Mouse (Mus musculus) testis, adult 2 months (tissue): ENCODE data around the gene Mettl8. TPM values are rescaled to one million over a fixed set of nuclear protein-coding genes. Genes with fewer than 3 reads are reported as not detected.

Experiments
- H3K27ac ChIP-seq: fragments of 200-500 bp; 2 replicates; pipeline ENCODE4 v1.5.1; 2012; ENCODE audit warnings: low read depth, low read length; ENCODE audit not compliant: control insufficient read depth, insufficient read depth
- H3K27me3 ChIP-seq: fragments of 200-500 bp; 2 replicates; pipeline ENCODE4 v1.6.1; 2012; ENCODE audit warnings: mild to moderate bottlenecking, low read length, moderate library complexity; ENCODE audit not compliant: control insufficient read depth, insufficient read depth
- H3K36me3 ChIP-seq: fragments of 200-500 bp; 2 replicates; pipeline ENCODE4 v1.6.1; 2012; ENCODE audit warnings: mild to moderate bottlenecking, low read length; ENCODE audit not compliant: control insufficient read depth, insufficient read depth
- H3K4me1 ChIP-seq: fragments of 200-500 bp; 2 replicates; pipeline ENCODE4 v1.6.1; 2012; ENCODE audit warnings: low read length; ENCODE audit not compliant: control insufficient read depth, insufficient read depth
- H3K4me3 ChIP-seq: fragments of 200-500 bp; 2 replicates; pipeline ENCODE4 v1.5.1; 2012; ENCODE audit warnings: low read depth, mild to moderate bottlenecking, low read length, moderate library complexity, mixed read lengths; ENCODE audit not compliant: control insufficient read depth
- CTCF ChIP-seq: fragments of 200-500 bp; IDR thresholded peaks from 2 replicates; pipeline ENCODE4 v1.5.1; 2012; ENCODE audit warnings: low read depth, mild to moderate bottlenecking, inconsistent platforms, low read length, moderate library complexity; ENCODE audit not compliant: control insufficient read depth, insufficient read depth, insufficient replicate concordance
- POLR2A ChIP-seq: fragments of 200-500 bp; IDR thresholded peaks from 2 replicates; pipeline ENCODE4 v1.6.1; 2012; ENCODE audit warnings: low read depth, mild to moderate bottlenecking, inconsistent platforms, low read length, moderate library complexity; ENCODE audit not compliant: control insufficient read depth
- polyA plus RNA-seq: library from polyadenylated mRNA; depleted of rRNA; stranded (reverse); fragments of >200 nt; gene quantifications from 2 replicates; pipeline ENCODE4 v1.2.3, GENCODE M21; 2012

Gene Mettl8
- polyA plus RNA-seq, 1 experiment, result 2.6 TPM

- no peaks in the 10 kb centered on the region for H3K4me1 ChIP-seq
- no peak overlapping the region for H3K4me3 ChIP-seq
- no peaks in the 10 kb centered on the region for H3K36me3 ChIP-seq
- H3K27ac ChIP-seq, result no peak overlapping the region
- TF ChIP-seq CTCF, result no peak
- no peak for TF ChIP-seq POLR2A
- H3K27me3 ChIP-seq, result no peaks in the 10 kb centered on the region
Measured at GRCm38 (mm10) chr2:70974769-70975168, 80.6 kb downstream of the Mettl8 start.

- Histone ChIP-seq H3K27ac (no peak overlapping the region), H3K36me3 (no peaks in the 10 kb centered on the region), H3K4me3 (no peak overlapping the region), H3K4me1 (no peaks in the 10 kb centered on the region), H3K27me3 (no peaks in the 10 kb centered on the region)
- no peak for TF ChIP-seq POLR2A
- TF ChIP-seq CTCF, result no peak
Measured at GRCm38 (mm10) chr2:70972795-70973518, 82.4 kb downstream of the Mettl8 start.

- Histone ChIP-seq H3K36me3 (no peaks in the 10 kb centered on the region), H3K4me3 (no peak overlapping the region), H3K4me1 (no peaks in the 10 kb centered on the region), H3K27me3 (no peaks in the 10 kb centered on the region), H3K27ac (no peak overlapping the region)
- no peak for TF ChIP-seq CTCF
Measured at GRCm38 (mm10) chr2:70970158-70970741, 85.1 kb downstream of the Mettl8 start.

GRCm38 (mm10) chr2:70968305-70968704, 87.1 kb downstream of the Mettl8 start:
- H3K27me3 ChIP-seq, result no peaks in the 10 kb centered on the region
- H3K4me3 ChIP-seq, result no peak overlapping the region
- H3K36me3 ChIP-seq, result no peaks in the 10 kb centered on the region
- TF ChIP-seq POLR2A (no peak), CTCF (no peak)
- H3K4me1 ChIP-seq, result no peaks in the 10 kb centered on the region
- no peak overlapping the region for H3K27ac ChIP-seq

- Histone ChIP-seq H3K4me1 (no peaks in the 10 kb centered on the region), H3K27ac (no peak overlapping the region), H3K4me3 (no peak overlapping the region), H3K36me3 (no peaks in the 10 kb centered on the region), H3K27me3 (no peaks in the 10 kb centered on the region)
- TF ChIP-seq POLR2A (no peak), CTCF (no peak)
Measured at GRCm38 (mm10) chr2:70967216-70967615, 88.2 kb downstream of the Mettl8 start.

GRCm38 (mm10) chr2:70964809-70965208, 90.6 kb downstream of the Mettl8 start:
- TF ChIP-seq CTCF (no peak), POLR2A (no peak)
- no peaks in the 10 kb centered on the region for H3K36me3 ChIP-seq
- H3K4me1 ChIP-seq, result no peaks in the 10 kb centered on the region
- no peak overlapping the region for H3K4me3 ChIP-seq
- no peak overlapping the region for H3K27ac ChIP-seq
- H3K27me3 ChIP-seq, result no peaks in the 10 kb centered on the region

GRCm38 (mm10) chr2:70962921-70963320, 92.5 kb downstream of the Mettl8 start:
- no peaks in the 10 kb centered on the region for H3K27me3 ChIP-seq
- no peaks in the 10 kb centered on the region for H3K4me1 ChIP-seq
- TF ChIP-seq CTCF (no peak), POLR2A (no peak)
- no peak overlapping the region for H3K4me3 ChIP-seq
- H3K36me3 ChIP-seq, result no peaks in the 10 kb centered on the region
- H3K27ac ChIP-seq, result no peak overlapping the region
